Mouse (Mus musculus) embryonic fibroblast, embryonic 13.5 days (primary cell): ENCODE data around the gene Pip4k2a.

Source experiments
- CTCF ChIP-seq: IDR thresholded peaks from 2 replicates; pipeline ENCODE4 v1.5.1; 2011; ENCODE audit warnings: mild to moderate bottlenecking, control low read depth, low read length, moderate library complexity, borderline replicate concordance; ENCODE audit not compliant: insufficient read depth
- POLR2A ChIP-seq: IDR thresholded peaks from 2 replicates; pipeline ENCODE4 v1.6.1; 2011; ENCODE audit warnings: low read depth, mild to moderate bottlenecking, control low read depth, low read length, moderate library complexity

DNA sequence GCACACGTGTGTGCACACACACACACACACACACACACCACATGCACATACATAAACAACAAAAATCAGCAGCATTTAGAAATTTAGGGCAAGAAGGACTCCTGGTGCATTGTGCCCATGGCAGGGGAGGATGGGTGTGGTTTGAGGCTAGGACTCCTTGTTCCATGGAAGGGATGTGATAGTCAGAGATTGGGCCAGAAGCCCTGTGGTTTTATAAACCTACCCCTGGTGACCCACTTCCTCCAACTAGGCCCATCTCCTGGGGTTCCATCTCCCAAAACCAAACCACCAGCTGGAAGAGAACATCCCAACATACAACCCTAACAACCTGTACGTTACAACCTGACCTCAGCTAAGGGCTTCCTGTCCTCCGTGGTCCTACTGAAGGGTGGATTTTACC is 35.4 kb downstream of the Pip4k2a start:
- TF ChIP-seq CTCF (no peak), POLR2A (no peak)
